Mouse (Mus musculus): ENCODE results near the gene Eml5.

The Eml5 gene

GRCm38 (mm10) chr12:98736951-98737800 is 164.1 kb downstream of the Eml5 start, which contains the start of gene Ptpn21:
Ptpn21 (minus strand) TSS chr12:98737405.
- ATAC-seq (ENCODE audit: low TSS enrichment), result peak; percentile 29

Measured in frontal cortex, adult (tissue).